Mouse (Mus musculus) thymus, adult 2 months (tissue): Measurements from ENCODE around the gene Map1b. TPM values are rescaled to one million over a fixed set of nuclear protein-coding genes. Genes with fewer than 3 reads are reported as not detected.

ENCODE experiments used
- DNase-seq: peaks from one replicate; pipeline ENCODE4 v3.0.0; 2021
- H3K27ac ChIP-seq: fragments of 200-500 bp; 2 replicates; pipeline ENCODE4 v1.5.1; 2012; ENCODE audit warnings: low read length, control low read depth; ENCODE audit not compliant: control insufficient read depth, insufficient read depth
- H3K27me3 ChIP-seq: fragments of 200-500 bp; 2 replicates; pipeline ENCODE4 v1.6.1; 2012; ENCODE audit warnings: mild to moderate bottlenecking, low read length, moderate library complexity, mixed read lengths; ENCODE audit not compliant: control insufficient read depth, insufficient read depth
- H3K36me3 ChIP-seq: fragments of 200-500 bp; 2 replicates; pipeline ENCODE4 v1.6.1; 2012; ENCODE audit warnings: mild to moderate bottlenecking, low read length, moderate library complexity; ENCODE audit not compliant: control insufficient read depth, insufficient read depth
- H3K4me1 ChIP-seq: fragments of 200-500 bp; replicated peaks from 2 replicates; pipeline ENCODE4 v1.6.1; 2012; ENCODE audit warnings: low read length; ENCODE audit not compliant: control insufficient read depth, insufficient read depth
- H3K4me3 ChIP-seq: fragments of 200-500 bp; 2 replicates; pipeline ENCODE4 v1.5.1; 2012; ENCODE audit warnings: mild to moderate bottlenecking, low read length, control low read depth, moderate library complexity; ENCODE audit not compliant: control insufficient read depth, insufficient read depth
- CTCF ChIP-seq: fragments of 200-500 bp; IDR thresholded peaks from 2 replicates; pipeline ENCODE4 v1.5.1; 2012; ENCODE audit warnings: mild to moderate bottlenecking, control low read depth, low read length, moderate library complexity, borderline replicate concordance; ENCODE audit not compliant: control insufficient read depth, poor library complexity, insufficient read depth; ENCODE audit errors: extremely low read depth
- POLR2A ChIP-seq: fragments of 200-500 bp; IDR thresholded peaks from 2 replicates; pipeline ENCODE4 v1.6.1; 2012; ENCODE audit warnings: mild to moderate bottlenecking, low read length, control low read depth, moderate library complexity; ENCODE audit not compliant: control insufficient read depth, poor library complexity, insufficient read depth; ENCODE audit errors: extremely low read depth
- WGBS: fragments of 180-500 bp; shearing (Covaris S2); methylation state at CpG from one replicate; pipeline ENCODE4 v1.1.7; 2018; 5-methylcytosine and 5-hydroxymethylcytosine counted together
- polyA plus RNA-seq: library from polyadenylated mRNA; depleted of rRNA; stranded (reverse); fragments of >200 nt; gene quantifications from 2 replicates; pipeline ENCODE4 v1.2.3, GENCODE M21; 2012

Gene Map1b
- polyA plus RNA-seq, 1 experiment, result 0.92 TPM

- TF ChIP-seq CTCF, result no peak
- TF ChIP-seq POLR2A, result no peak
- H3K27me3 ChIP-seq, result no peaks in the 10 kb centered on the region
- no peak overlapping the region for H3K27ac ChIP-seq
- DNase-seq, result no peak
- H3K4me3 ChIP-seq, result no peak overlapping the region
- no peaks in the 10 kb centered on the region for H3K36me3 ChIP-seq
- WGBS, result 93% methylated on average over 13 of the region's 13 CpGs
- peaks cover 33% of the 10 kb centered on the region for H3K4me1 ChIP-seq
Measured at GRCm38 (mm10) chr13:99413481-99414351, 102.6 kb downstream of the Map1b start.

DNA sequence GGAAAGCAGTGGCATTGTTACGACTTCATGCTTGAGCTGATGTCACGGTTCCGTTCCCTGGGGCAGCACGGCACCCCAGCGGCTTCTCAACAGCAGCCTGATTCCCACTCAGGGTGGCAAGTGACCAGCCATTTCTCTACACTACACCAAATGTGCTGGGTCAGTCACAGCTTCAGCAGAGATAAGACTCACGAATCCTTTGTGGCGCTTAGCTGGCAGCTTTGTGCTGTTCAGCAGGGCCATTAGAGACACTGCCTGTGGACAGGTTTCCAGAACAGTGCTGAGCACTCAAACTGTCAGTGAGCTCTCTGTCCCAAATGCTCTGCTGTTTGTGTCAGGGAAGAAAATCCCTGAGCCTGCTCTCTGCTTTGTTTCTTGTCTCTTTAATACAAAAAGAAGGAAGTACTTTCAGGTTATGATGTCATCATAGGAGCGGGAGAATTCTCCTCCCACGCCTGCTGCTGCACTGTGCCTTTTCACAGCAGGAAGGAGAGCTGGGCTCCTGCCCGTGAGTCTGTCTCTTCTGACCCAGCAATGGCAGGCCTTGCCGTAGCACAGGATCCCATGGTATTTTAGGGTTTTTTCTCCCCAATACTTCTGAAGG, 103.8 kb downstream of the Map1b start:
- H3K36me3 ChIP-seq, result no peaks in the 10 kb centered on the region
- H3K4me3 ChIP-seq, result no peak overlapping the region
- TF ChIP-seq POLR2A, result no peak
- TF ChIP-seq CTCF, result no peak
- H3K27me3 ChIP-seq, result no peaks in the 10 kb centered on the region
- WGBS, result 63% methylated on average over 11 of the region's 11 CpGs
- peak overlapping the region; percentile 29; the same call in 1 of the 2 replicates for H3K27ac ChIP-seq
- DNase-seq, result no peak
- H3K4me1 ChIP-seq, result peaks cover 33% of the 10 kb centered on the region

DNA sequence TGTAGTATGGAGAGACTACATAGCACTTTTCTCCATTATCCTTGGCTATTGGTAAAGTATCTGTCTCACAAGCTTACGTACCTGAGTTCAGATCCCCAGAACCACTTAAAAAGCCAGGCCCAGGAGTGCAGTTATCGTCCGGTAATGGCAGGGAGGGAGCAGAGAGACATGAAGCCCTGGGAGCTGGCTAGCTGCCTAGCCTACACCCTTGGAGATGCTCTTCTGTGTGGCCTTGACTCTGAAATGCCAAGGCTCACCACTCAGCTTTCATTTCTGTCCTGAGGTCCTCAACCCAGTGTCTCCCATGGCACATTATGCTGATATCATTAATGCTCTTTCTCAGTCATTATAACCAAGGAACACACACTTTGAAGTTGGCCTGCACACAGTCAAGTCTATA, 104.6 kb downstream of the Map1b start:
- no peak overlapping the region for H3K4me3 ChIP-seq
- no peak for TF ChIP-seq CTCF
- no peak for TF ChIP-seq POLR2A
- no peak for DNase-seq
- WGBS, result 98% methylated on average over 3 of the region's 3 CpGs
- no peaks in the 10 kb centered on the region for H3K27me3 ChIP-seq
- no peaks in the 10 kb centered on the region for H3K36me3 ChIP-seq
- peaks cover 33% of the 10 kb centered on the region for H3K4me1 ChIP-seq
- no peak overlapping the region for H3K27ac ChIP-seq

DNA sequence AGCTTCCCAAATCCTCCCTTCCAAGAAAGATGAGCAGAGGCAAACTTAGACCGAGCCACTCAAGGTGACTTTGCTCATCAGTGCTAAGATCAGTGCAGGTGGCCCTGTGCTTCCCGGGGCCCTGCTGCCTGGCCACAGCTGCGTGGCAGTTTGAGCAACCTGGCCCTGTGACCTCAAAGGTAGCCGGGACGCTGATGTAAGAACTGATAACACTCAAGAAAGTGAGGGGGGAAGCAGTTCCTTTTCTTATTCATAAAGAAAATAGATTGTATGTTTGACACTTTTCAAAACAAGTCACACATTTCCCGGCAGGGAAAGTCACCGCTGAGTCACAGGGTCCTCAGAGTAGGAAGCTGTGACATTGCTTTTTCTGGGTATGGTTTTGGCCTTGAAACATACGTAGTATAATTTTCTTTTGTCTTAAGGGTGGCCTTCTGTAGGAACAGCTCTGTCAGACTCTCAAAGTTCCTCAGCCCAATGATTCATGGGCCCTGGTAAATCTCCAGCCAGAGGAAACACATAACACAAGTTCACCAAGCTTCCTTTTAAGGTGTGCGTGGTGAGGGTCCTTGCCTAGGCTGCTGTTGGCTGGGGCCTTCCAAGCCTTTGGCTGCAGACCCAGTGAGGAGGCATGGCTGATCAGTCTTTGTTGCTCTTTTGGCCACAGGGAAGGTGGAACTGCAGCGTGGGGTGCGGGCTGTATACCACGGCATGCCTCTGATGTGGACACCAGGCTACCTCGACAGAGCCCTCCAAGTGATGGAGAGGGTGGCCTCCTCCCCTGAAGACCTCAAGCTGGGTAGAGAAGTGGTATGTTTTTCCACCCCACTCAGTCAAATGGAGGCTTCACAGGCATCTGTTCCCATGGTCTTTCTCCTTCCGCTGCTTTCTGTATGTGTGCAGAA, 105.5 kb downstream of the Map1b start:
- DNase-seq, result no peak
- Histone ChIP-seq H3K4me3 (no peak overlapping the region), H3K27me3 (no peaks in the 10 kb centered on the region), H3K36me3 (no peaks in the 10 kb centered on the region), H3K27ac (peak overlapping the region; percentile 27), H3K4me1 (peaks cover 33% of the 10 kb centered on the region)
- TF ChIP-seq CTCF (no peak), POLR2A (no peak)
- WGBS, result 20% methylated on average over 14 of the region's 14 CpGs

GRCm38 (mm10) chr13:99409216-99409615, 107.1 kb downstream of the Map1b start:
- DNase-seq, result no peak
- WGBS, result 69% methylated on average over 2 of the region's 2 CpGs
- peaks cover 33% of the 10 kb centered on the region for H3K4me1 ChIP-seq
- no peaks in the 10 kb centered on the region for H3K36me3 ChIP-seq
- TF ChIP-seq CTCF (no peak), POLR2A (no peak)
- H3K27me3 ChIP-seq, result no peaks in the 10 kb centered on the region
- no peak overlapping the region for H3K4me3 ChIP-seq
- H3K27ac ChIP-seq, result no peak overlapping the region

GRCm38 (mm10) chr13:99399373-99399772, 117.0 kb downstream of the Map1b start:
- 85% methylated on average over 4 of the region's 4 CpGs for WGBS
- no peaks in the 10 kb centered on the region for H3K36me3 ChIP-seq

More at GRCm38 (mm10) chr13:99399373-99399772, 117.0 kb downstream of the Map1b start:
- Histone ChIP-seq H3K27me3 (no peaks in the 10 kb centered on the region), H3K27ac (no peak overlapping the region), H3K4me1 (peaks cover 21% of the 10 kb centered on the region), H3K4me3 (no peak overlapping the region)
- DNase-seq, result no peak
- TF ChIP-seq POLR2A, result no peak
- no peak for TF ChIP-seq CTCF
